Mouse (Mus musculus): Measurements from ENCODE around the gene Ebi3. TPM values are rescaled to one million over a fixed set of nuclear protein-coding genes. Genes with fewer than 3 reads are reported as not detected.
"Not testable (repeated sequence)": the region's sequence is repeated elsewhere in the genome, so short reads cannot be mapped to it uniquely, and the experiment has no call there.

Ebi3 gene
- polyA plus RNA-seq, 1 experiment from 2014 or later = 3.1 TPM

- no peak for TF ChIP-seq EP300 (IDR thresholded peaks at IDR 0.05)
- TF ChIP-seq CTCF (IDR thresholded peaks at IDR 0.05) = no peak
- no peaks in the 10 kb centered on the region for H3K27me3 ChIP-seq (replicated peaks; ENCODE audit: insufficient read depth, low read length)
- no peaks in the 10 kb centered on the region for H3K9me3 ChIP-seq (ENCODE audit: low read length)
- H3K4me2 ChIP-seq (replicated peaks; ENCODE audit: low read depth, low read length) = peak overlapping the region; percentile 77
- ATAC-seq (no peak), DNase-seq (ENCODE audit: low spot score) (no peak)
- peak overlapping the region; percentile 61; the same call in 1 of the 2 replicates for H3K4me3 ChIP-seq (ENCODE audit: low read depth, low read length)
- WGBS = 71% methylated on average over 2 of the region's 2 CpGs
- H3K27ac ChIP-seq (ENCODE audit: low read length) = no peak overlapping the region
- H3K9ac ChIP-seq (replicated peaks; ENCODE audit: low read depth) = peak overlapping the region; percentile 69; the same call in 1 of the 2 replicates
- no peaks in the 10 kb centered on the region for H3K36me3 ChIP-seq (ENCODE audit: insufficient read depth, low read length)
- H3K4me1 ChIP-seq (ENCODE audit: insufficient read depth, low read depth, low read length) = no peaks in the 10 kb centered on the region
These were observed 19.8 kb upstream of the Ebi3 start for GRCm38 (mm10) chr17:55932635-55933034.

GRCm38 (mm10) chr17:55933191-55933590 lies 19.2 kb upstream of the Ebi3 start:
- 96% methylated on average over 15 of the region's 15 CpGs for WGBS
- TF ChIP-seq EP300 (IDR thresholded peaks at IDR 0.05) (no peak), CTCF (IDR thresholded peaks at IDR 0.05) (no peak)
- ATAC-seq = no peak
- H3K9me3 ChIP-seq (ENCODE audit: low read length) = no peaks in the 10 kb centered on the region
- H3K27ac ChIP-seq (ENCODE audit: low read length) = no peak overlapping the region
- H3K4me3 ChIP-seq (ENCODE audit: low read depth, low read length) = no peak overlapping the region
- H3K27me3 ChIP-seq (replicated peaks; ENCODE audit: insufficient read depth, low read length) = no peaks in the 10 kb centered on the region
- DNase-seq (ENCODE audit: low spot score) = no peak
- H3K36me3 ChIP-seq (ENCODE audit: insufficient read depth, low read length) = 0 out of 2 replicates have a peak, but pooled peaks cover 2% of the 10 kb centered on the region
- no peak overlapping the region for H3K9ac ChIP-seq (replicated peaks; ENCODE audit: low read depth)
- no peaks in the 10 kb centered on the region for H3K4me1 ChIP-seq (ENCODE audit: insufficient read depth, low read depth, low read length)
- no peak overlapping the region for H3K4me2 ChIP-seq (replicated peaks; ENCODE audit: low read depth, low read length)

- peak; percentile 20 for ATAC-seq
- DNase-seq (ENCODE audit: low spot score) = peak; percentile 74
- Histone ChIP-seq H3K4me2 (replicated peaks; ENCODE audit: low read depth, low read length) (peak overlapping the region; percentile 71), H3K4me3 (ENCODE audit: low read depth, low read length) (peak overlapping the region; percentile 43), H3K9ac (replicated peaks; ENCODE audit: low read depth) (peak overlapping the region; percentile 58; the same call in 1 of the 2 replicates), H3K27ac (ENCODE audit: low read length) (peak overlapping the region; percentile 89)
- WGBS = 18% methylated on average over 10 of the region's 10 CpGs
- H3K27me3 ChIP-seq (replicated peaks; ENCODE audit: insufficient read depth, low read length); H3K4me1 ChIP-seq (ENCODE audit: insufficient read depth, low read depth, low read length); H3K9me3 ChIP-seq (ENCODE audit: low read length); H3K36me3 ChIP-seq (ENCODE audit: insufficient read depth, low read length): not testable (repeated sequence)
- peak; percentile 78 for TF ChIP-seq EP300 (IDR thresholded peaks at IDR 0.05)
These were observed 8.0 kb upstream of the Ebi3 start for GRCm38 (mm10) chr17:55944387-55944865.

GRCm38 (mm10) chr17:55944866-55945682 lies 7.4 kb upstream of the Ebi3 start:
- H3K4me2 ChIP-seq (replicated peaks; ENCODE audit: low read depth, low read length) = peak overlapping the region; percentile 71
- WGBS = under 1% methylated on average over 45 of the region's 56 CpGs
- peak overlapping the region; percentile 89 for H3K27ac ChIP-seq (ENCODE audit: low read length)
- DNase-seq (ENCODE audit: low spot score) (peak; percentile 82), ATAC-seq (peak; percentile 97)
- not testable (repeated sequence) for H3K4me1 ChIP-seq (ENCODE audit: insufficient read depth, low read depth, low read length); H3K9me3 ChIP-seq (ENCODE audit: low read length); H3K27me3 ChIP-seq (replicated peaks; ENCODE audit: insufficient read depth, low read length); H3K36me3 ChIP-seq (ENCODE audit: insufficient read depth, low read length)
- peak overlapping the region; percentile 43 for H3K4me3 ChIP-seq (ENCODE audit: low read depth, low read length)
- peak overlapping the region; percentile 58 for H3K9ac ChIP-seq (replicated peaks; ENCODE audit: low read depth)

GRCm38 (mm10) chr17:55945696-55946095 lies 6.7 kb upstream of the Ebi3 start:
- H3K9me3 ChIP-seq (ENCODE audit: low read length) = no peaks in the 10 kb centered on the region
- H3K27ac ChIP-seq (ENCODE audit: low read length) = peak overlapping the region; percentile 89
- no peaks in the 10 kb centered on the region for H3K27me3 ChIP-seq (replicated peaks; ENCODE audit: insufficient read depth, low read length)
- WGBS = 23% methylated on average over 5 of the region's 5 CpGs
- no peaks in the 10 kb centered on the region for H3K36me3 ChIP-seq (ENCODE audit: insufficient read depth, low read length)
- no peak for ATAC-seq
- H3K4me3 ChIP-seq (ENCODE audit: low read depth, low read length) = peak overlapping the region; percentile 43
- H3K9ac ChIP-seq (replicated peaks; ENCODE audit: low read depth) = peak overlapping the region; percentile 58; the same call in 1 of the 2 replicates
- H3K4me1 ChIP-seq (ENCODE audit: insufficient read depth, low read depth, low read length) = no peaks in the 10 kb centered on the region
- no peak for DNase-seq (ENCODE audit: low spot score)
- peak overlapping the region; percentile 71 for H3K4me2 ChIP-seq (replicated peaks; ENCODE audit: low read depth, low read length)
- no peak for TF ChIP-seq EP300 (IDR thresholded peaks at IDR 0.05)
- no peak for TF ChIP-seq CTCF (IDR thresholded peaks at IDR 0.05)

GRCm38 (mm10) chr17:55948647-55949046 lies 3.8 kb upstream of the Ebi3 start:
- WGBS = 84% methylated on average over 4 of the region's 4 CpGs
- H3K9me3 ChIP-seq (ENCODE audit: low read length) = no peaks in the 10 kb centered on the region
- H3K9ac ChIP-seq (replicated peaks; ENCODE audit: low read depth) = no peak overlapping the region
- DNase-seq (ENCODE audit: low spot score) (no peak), ATAC-seq (no peak)
- H3K4me1 ChIP-seq (ENCODE audit: insufficient read depth, low read depth, low read length) = no peaks in the 10 kb centered on the region
- H3K36me3 ChIP-seq (ENCODE audit: insufficient read depth, low read length) = no peaks in the 10 kb centered on the region
- H3K4me2 ChIP-seq (replicated peaks; ENCODE audit: low read depth, low read length) = no peak overlapping the region
- TF ChIP-seq CTCF (IDR thresholded peaks at IDR 0.05) (no peak), EP300 (IDR thresholded peaks at IDR 0.05) (no peak)
- H3K27me3 ChIP-seq (replicated peaks; ENCODE audit: insufficient read depth, low read length) = no peaks in the 10 kb centered on the region
- H3K4me3 ChIP-seq (ENCODE audit: low read depth, low read length) = no peak overlapping the region
- H3K27ac ChIP-seq (ENCODE audit: low read length) = no peak overlapping the region

Data from lung, postnatal 0 days (tissue).